Mouse (Mus musculus) cerebellum, adult 11 months (tissue): ENCODE measurements at regions not wholly inside any gene's neighbourhood (a gene's known extent, or its start where the extent isn't known, plus 50 kb on each side); places are given as distances from the start of the nearest gene placed in this dataset.
A peak's percentile ranks its signal among the peaks of the same experiment; 100 is the strongest.

Source experiments
- DNase-seq: peaks from one replicate; pipeline ENCODE4 v3.0.0; 2022

GRCm38 (mm10) chr13:91274131-91274530, 50.4 kb upstream of the Atg10 start:
- DNase-seq = no peak

GRCm38 (mm10) chr13:91274615-91275014, 50.8 kb upstream of the Atg10 start:
- DNase-seq = no peak

- DNase-seq = no peak
Observed at GRCm38 (mm10) chr13:91279487-91279886, 55.7 kb upstream of the Atg10 start.

- DNase-seq = no peak
Observed at GRCm38 (mm10) chr13:91295552-91296170, 71.9 kb upstream of the Atg10 start.

- no peak for DNase-seq
Observed at GRCm38 (mm10) chr13:91296521-91297160, 72.9 kb upstream of the Atg10 start.

GRCm38 (mm10) chr13:91301849-91302248, 78.1 kb upstream of the Atg10 start:
- no peak for DNase-seq

- no peak for DNase-seq
Observed at GRCm38 (mm10) chr13:91305697-91306405, 82.1 kb upstream of the Atg10 start.

- no peak for DNase-seq
Observed at GRCm38 (mm10) chr13:91306545-91306944, 82.8 kb upstream of the Atg10 start.

- no peak for DNase-seq
Observed at GRCm38 (mm10) chr13:91312905-91313571, 89.3 kb upstream of the Atg10 start.

- DNase-seq = no peak
Observed at GRCm38 (mm10) chr13:91322331-91322730, 98.6 kb upstream of the Atg10 start.

- DNase-seq = no peak
Observed at GRCm38 (mm10) chr13:91326834-91327233, 103.1 kb upstream of the Atg10 start.

- no peak for DNase-seq
Observed at GRCm38 (mm10) chr13:91334283-91334682, 110.5 kb upstream of the Atg10 start.

GRCm38 (mm10) chr13:91344139-91344538, 115.9 kb upstream of the Ssbp2 start:
- DNase-seq = no peak

GRCm38 (mm10) chr13:91348489-91349083, 111.5 kb upstream of the Ssbp2 start:
- no peak for DNase-seq

GRCm38 (mm10) chr13:91352311-91352710, 107.8 kb upstream of the Ssbp2 start:
- DNase-seq = no peak

- no peak for DNase-seq
Observed at GRCm38 (mm10) chr13:91356516-91356915, 103.6 kb upstream of the Ssbp2 start.

GRCm38 (mm10) chr13:91360121-91360520, 100.0 kb upstream of the Ssbp2 start:
- DNase-seq = no peak

- DNase-seq = peak; percentile 98
Observed at GRCm38 (mm10) chr13:91365270-91365952, 94.7 kb upstream of the Ssbp2 start.

GRCm38 (mm10) chr13:91366540-91366939, 93.5 kb upstream of the Ssbp2 start:
- no peak for DNase-seq

GRCm38 (mm10) chr13:91367896-91368556, 92.1 kb upstream of the Ssbp2 start:
- no peak for DNase-seq

GRCm38 (mm10) chr13:91368664-91369063, 91.4 kb upstream of the Ssbp2 start:
- DNase-seq = no peak

GRCm38 (mm10) chr13:91370021-91370420, 90.1 kb upstream of the Ssbp2 start:
- no peak for DNase-seq
